Mouse (Mus musculus) embryonic facial prominence, embryonic 13.5 days (tissue): ENCODE results near the gene Defb20. TPM values are rescaled to one million over a fixed set of nuclear protein-coding genes. Genes with fewer than 3 reads are reported as not detected.
"Not testable (repeated sequence)": the region's sequence is repeated elsewhere in the genome, so short reads cannot be mapped to it uniquely, and the experiment has no call there.

ENCODE experiments used
- ATAC-seq: fragments of 200-750 bp; cut with Nextera tagmentation; 2 replicates; pipeline ENCODE4 v1.8.0; 2017; ENCODE audit warnings: low read depth; ENCODE audit not compliant: insufficient number of reproducible peaks, insufficient read depth, low FRiP score, low TSS enrichment
- H3K27ac ChIP-seq: fragments of 300-500 bp; sonication (generic); 2 replicates; pipeline ENCODE4 v1.5.1; 2015; ENCODE audit warnings: moderate library complexity, mild to moderate bottlenecking, inconsistent platforms
- H3K27me3 ChIP-seq: fragments of 300-500 bp; sonication (generic); 2 replicates; pipeline ENCODE4 v1.6.1; 2015; ENCODE audit warnings: mild to moderate bottlenecking, inconsistent platforms
- H3K36me3 ChIP-seq: fragments of 300-500 bp; sonication (generic); 2 replicates; pipeline ENCODE4 v1.6.1; 2015; ENCODE audit warnings: mild to moderate bottlenecking, inconsistent platforms
- H3K4me1 ChIP-seq: fragments of 300-500 bp; sonication (generic); 2 replicates; pipeline ENCODE4 v1.6.1; 2015; ENCODE audit warnings: inconsistent platforms
- H3K4me2 ChIP-seq: fragments of 300-500 bp; sonication (generic); 2 replicates; pipeline ENCODE4 v1.6.1; 2015; ENCODE audit warnings: moderate library complexity, mild to moderate bottlenecking, inconsistent platforms
- H3K4me3 ChIP-seq: fragments of 300-500 bp; sonication (generic); 2 replicates; pipeline ENCODE4 v1.5.1; 2015; ENCODE audit warnings: mild to moderate bottlenecking, inconsistent platforms
- H3K9ac ChIP-seq: fragments of 300-500 bp; sonication (generic); 2 replicates; pipeline ENCODE4 v1.6.1; 2015; ENCODE audit warnings: mild to moderate bottlenecking, inconsistent platforms
- H3K9me3 ChIP-seq: fragments of 300-500 bp; sonication (generic); 2 replicates; pipeline ENCODE4 v1.6.1; 2016; ENCODE audit warnings: inconsistent platforms
- WGBS: fragments of 180-500 bp; shearing (Covaris S2); methylation state at CpG from one replicate; pipeline ENCODE4 v1.1.7; 2015; ENCODE audit warnings: mixed read lengths; 5-methylcytosine and 5-hydroxymethylcytosine counted together
- polyA plus RNA-seq: library from polyadenylated mRNA; unstranded; fragments of >200 nt; fragmentation: Nextera tagmentation; extraction: Ambion mirVana; gene quantifications from 2 replicates; pipeline ENCODE4 v1.2.1, GENCODE M21; 2015

The Defb20 gene
- polyA plus RNA-seq = not detected in 2 replicates

- no peak for ATAC-seq
- WGBS = 65% methylated on average over 2 of the region's 2 CpGs
- H3K27ac ChIP-seq = no peak within 1 kb of the TSS
- H3K4me3 ChIP-seq = no peak within 1 kb of the TSS
- H3K4me1 ChIP-seq = no peaks in the 10 kb centered on the region
- no peaks in the 10 kb centered on the region for H3K9me3 ChIP-seq
- H3K4me2 ChIP-seq = no peak within 1 kb of the TSS
- no peaks in the 10 kb centered on the region for H3K27me3 ChIP-seq
- no peaks in the 10 kb centered on the region for H3K36me3 ChIP-seq
- no peak within 1 kb of the TSS for H3K9ac ChIP-seq
Observed at GRCm38 (mm10) chr2:152476763-152477162, at the start of gene Defb20. TSS of gene Defb20 (plus strand) at chr2:152477063.

GRCm38 (mm10) chr2:152427493-152427892, 49.4 kb upstream of the Defb20 start:
- no peak for ATAC-seq
- 4% methylated on average over 12 of the region's 12 CpGs for WGBS
- Histone ChIP-seq H3K27me3 (no peaks in the 10 kb centered on the region), H3K9me3 (no peaks in the 10 kb centered on the region), H3K4me2 (peak overlapping the region; percentile 53), H3K27ac (no peak overlapping the region), H3K36me3 (no peaks in the 10 kb centered on the region), H3K4me3 (0 out of 2 replicates have a peak overlapping the region, but pooled peaks have one; percentile 18), H3K9ac (peak overlapping the region; percentile 51), H3K4me1 (peaks cover 11% of the 10 kb centered on the region)

GRCm38 (mm10) chr2:152428481-152428880, 48.4 kb upstream of the Defb20 start:
- H3K4me1 ChIP-seq = peaks cover 11% of the 10 kb centered on the region
- H3K4me2 ChIP-seq, H3K27me3 ChIP-seq, H3K9ac ChIP-seq, ATAC-seq, H3K9me3 ChIP-seq, H3K36me3 ChIP-seq, H3K4me3 ChIP-seq, H3K27ac ChIP-seq: not testable (repeated sequence)
- WGBS = 88% methylated on average over 2 of the region's 2 CpGs

- no peaks in the 10 kb centered on the region for H3K9me3 ChIP-seq
- no peak overlapping the region for H3K27ac ChIP-seq
- no peak overlapping the region for H3K4me2 ChIP-seq
- no peak for ATAC-seq
- 61% methylated on average over 7 of the region's 7 CpGs for WGBS
- H3K27me3 ChIP-seq = no peaks in the 10 kb centered on the region
- no peaks in the 10 kb centered on the region for H3K36me3 ChIP-seq
- H3K4me1 ChIP-seq = peaks cover 8% of the 10 kb centered on the region
- no peak overlapping the region for H3K9ac ChIP-seq
- H3K4me3 ChIP-seq = no peak overlapping the region
Observed at GRCm38 (mm10) chr2:152436405-152436901, 40.4 kb upstream of the Defb20 start.

- WGBS = 2% methylated on average over 23 of the region's 23 CpGs
- peak overlapping the region; percentile 42 for H3K4me3 ChIP-seq
- no peaks in the 10 kb centered on the region for H3K9me3 ChIP-seq
- peak overlapping the region; percentile 76 for H3K9ac ChIP-seq
- H3K27ac ChIP-seq = no peak overlapping the region
- peak overlapping the region; percentile 73 for H3K4me2 ChIP-seq
- no peaks in the 10 kb centered on the region for H3K36me3 ChIP-seq
- ATAC-seq = 0 out of 2 replicates have a peak, but pooled peaks have one; percentile 33
- no peaks in the 10 kb centered on the region for H3K27me3 ChIP-seq
- peaks cover 8% of the 10 kb centered on the region for H3K4me1 ChIP-seq
Observed at GRCm38 (mm10) chr2:152436983-152437860, 39.6 kb upstream of the Defb20 start.

- Histone ChIP-seq H3K27ac (no peak overlapping the region), H3K4me2 (no peak overlapping the region), H3K36me3 (no peaks in the 10 kb centered on the region), H3K27me3 (no peaks in the 10 kb centered on the region), H3K4me1 (peaks cover 8% of the 10 kb centered on the region), H3K9me3 (no peaks in the 10 kb centered on the region), H3K9ac (no peak overlapping the region), H3K4me3 (no peak overlapping the region)
- ATAC-seq = no peak
- WGBS = 56% methylated on average over 1 of the region's 1 CpGs
Observed at GRCm38 (mm10) chr2:152438963-152439362, 37.9 kb upstream of the Defb20 start.

GRCm38 (mm10) chr2:152439833-152440232, 37.0 kb upstream of the Defb20 start:
- Histone ChIP-seq H3K27ac (no peak overlapping the region), H3K4me1 (peaks cover 8% of the 10 kb centered on the region), H3K4me2 (no peak overlapping the region), H3K9ac (no peak overlapping the region), H3K36me3 (no peaks in the 10 kb centered on the region), H3K4me3 (no peak overlapping the region), H3K27me3 (no peaks in the 10 kb centered on the region), H3K9me3 (no peaks in the 10 kb centered on the region)
- ATAC-seq = no peak
- WGBS = 82% methylated on average over 2 of the region's 2 CpGs

- WGBS = 73% methylated on average over 4 of the region's 4 CpGs
- no peak for ATAC-seq
- no peaks in the 10 kb centered on the region for H3K27me3 ChIP-seq
- H3K9ac ChIP-seq = no peak overlapping the region
- H3K27ac ChIP-seq = no peak overlapping the region
- peaks cover 8% of the 10 kb centered on the region for H3K4me1 ChIP-seq
- H3K4me2 ChIP-seq = no peak overlapping the region
- no peaks in the 10 kb centered on the region for H3K36me3 ChIP-seq
- H3K9me3 ChIP-seq = no peaks in the 10 kb centered on the region
- H3K4me3 ChIP-seq = no peak overlapping the region
Observed at GRCm38 (mm10) chr2:152442322-152442721, 34.5 kb upstream of the Defb20 start.

GRCm38 (mm10) chr2:152443281-152443680, 33.6 kb upstream of the Defb20 start:
- no peak overlapping the region for H3K4me2 ChIP-seq
- no peaks in the 10 kb centered on the region for H3K36me3 ChIP-seq
- H3K9me3 ChIP-seq = no peaks in the 10 kb centered on the region
- H3K9ac ChIP-seq = no peak overlapping the region
- no peaks in the 10 kb centered on the region for H3K27me3 ChIP-seq
- WGBS = 88% methylated on average over 8 of the region's 8 CpGs
- H3K4me3 ChIP-seq = no peak overlapping the region
- peaks cover 11% of the 10 kb centered on the region; the same call in 1 of the 2 replicates for H3K4me1 ChIP-seq
- no peak for ATAC-seq
- no peak overlapping the region for H3K27ac ChIP-seq

- no peaks in the 10 kb centered on the region for H3K36me3 ChIP-seq
- H3K4me2 ChIP-seq = no peak overlapping the region
Observed at GRCm38 (mm10) chr2:152446642-152447041, 30.2 kb upstream of the Defb20 start.

GRCm38 (mm10) chr2:152447461-152447860, 29.4 kb upstream of the Defb20 start:
- Histone ChIP-seq H3K36me3 (no peaks in the 10 kb centered on the region), H3K9ac (peak overlapping the region; percentile 27; the same call in 1 of the 2 replicates), H3K27ac (no peak overlapping the region), H3K4me3 (no peak overlapping the region), H3K27me3 (no peaks in the 10 kb centered on the region), H3K4me2 (no peak overlapping the region), H3K9me3 (no peaks in the 10 kb centered on the region), H3K4me1 (peaks cover 11% of the 10 kb centered on the region; the same call in 1 of the 2 replicates)
- no peak for ATAC-seq
- WGBS = 62% methylated on average over 5 of the region's 5 CpGs

More at GRCm38 (mm10) chr2:152446642-152447041, 30.2 kb upstream of the Defb20 start:
- no peak overlapping the region for H3K9ac ChIP-seq
- H3K27me3 ChIP-seq = no peaks in the 10 kb centered on the region
- H3K4me1 ChIP-seq = peaks cover 11% of the 10 kb centered on the region; the same call in 1 of the 2 replicates
- no peak for ATAC-seq
- WGBS = 61% methylated on average over 2 of the region's 2 CpGs
- H3K4me3 ChIP-seq = no peak overlapping the region
- no peak overlapping the region for H3K27ac ChIP-seq
- no peaks in the 10 kb centered on the region for H3K9me3 ChIP-seq

- H3K36me3 ChIP-seq = no peaks in the 10 kb centered on the region
- H3K27ac ChIP-seq = no peak overlapping the region
- H3K4me1 ChIP-seq = peaks cover 11% of the 10 kb centered on the region; the same call in 1 of the 2 replicates
- no peak overlapping the region for H3K4me2 ChIP-seq
- WGBS = 5% methylated on average over 5 of the region's 5 CpGs
- no peak overlapping the region for H3K4me3 ChIP-seq
- no peaks in the 10 kb centered on the region for H3K9me3 ChIP-seq
- no peaks in the 10 kb centered on the region for H3K27me3 ChIP-seq
- H3K9ac ChIP-seq = no peak overlapping the region
- no peak for ATAC-seq
Observed at GRCm38 (mm10) chr2:152450241-152450640, 26.6 kb upstream of the Defb20 start.
